Mouse (Mus musculus) adrenal gland (tissue): ENCODE data around the gene Dguok.

ENCODE experiments used
- intact Hi-C: fragments of 180-260 bp; cut with DNase I; formaldehyde crosslinking; loops from one replicate; pipeline ENCODE4 v1.15.1; 2025
- long read RNA-seq, 2 experiments: library from polyadenylated mRNA; unstranded; transcript quantifications; one replicate each; pipeline ENCODE4 v2.0.0; 2020; ENCODE audit warnings: borderline replicate concordance in 1 of 2; ENCODE audit not compliant: insufficient replicate concordance in 1 of 2

Dguok gene
- long read RNA-seq, experiment 1, transcript Dguok-201 (7 exons, 1,107 nt), result major isoform, 48 of 68 reads
- long read RNA-seq, experiment 1, partial matches to known transcripts, result 6 of 68 reads
- long read RNA-seq, experiment 1, other reads (novel, unspliced or antisense), result 10 of 68 reads
- long read RNA-seq, experiment 2, transcript Dguok-201 (7 exons, 1,107 nt), result major isoform, 64 of 87 reads
- long read RNA-seq, experiment 2, transcript Dguok-202 (6 exons, 1,007 nt), result minor isoform, 12 of 87 reads
- long read RNA-seq, experiment 2, partial matches to known transcripts, result 6 of 87 reads
- long read RNA-seq, experiment 2, other reads (novel, unspliced or antisense), result 4 of 87 reads

- intact Hi-C loops, result loop anchor here (2.0 kb wide), 1 partner anchor 50 kb away; no protein-coding TSS in a partner anchor
Observed at GRCm38 (mm10) chr6:83506258-83507167, at the start of gene Dguok. TSS of gene Dguok (minus strand) at chr6:83506969.

GRCm38 (mm10) chr6:83555972-83556371 is 49.2 kb upstream of the Dguok start:
- intact Hi-C loops, result no loop called here

GRCm38 (mm10) chr6:83548346-83548745 is 41.6 kb upstream of the Dguok start:
- intact Hi-C loops, result no loop called here

- intact Hi-C loops, result no loop called here
Observed at GRCm38 (mm10) chr6:83545778-83546177, 39.0 kb upstream of the Dguok start.

- intact Hi-C loops, result no loop called here
Observed at GRCm38 (mm10) chr6:83541756-83542456, 35.1 kb upstream of the Dguok start.

GRCm38 (mm10) chr6:83540017-83540416 is 33.2 kb upstream of the Dguok start:
- intact Hi-C loops, result no loop called here

GRCm38 (mm10) chr6:83536795-83537059 is 30.0 kb upstream of the Dguok start:
- intact Hi-C loops, result no loop called here

GRCm38 (mm10) chr6:83536028-83536794 is 29.4 kb upstream of the Dguok start, which contains the start of gene Actg2:
TSS of gene Actg2 (minus strand) at chr6:83536265.
- intact Hi-C loops, result no loop called here

GRCm38 (mm10) chr6:83532608-83533007 is 25.8 kb upstream of the Dguok start:
- intact Hi-C loops, result no loop called here

GRCm38 (mm10) chr6:83523194-83523593 is 16.4 kb upstream of the Dguok start:
- intact Hi-C loops, result no loop called here

GRCm38 (mm10) chr6:83521784-83522183 is 15.0 kb upstream of the Dguok start:
- intact Hi-C loops, result no loop called here

- intact Hi-C loops, result no loop called here
Observed at GRCm38 (mm10) chr6:83518637-83519036, 11.9 kb upstream of the Dguok start.

- intact Hi-C loops, result no loop called here
Observed at GRCm38 (mm10) chr6:83515172-83515571, 8.4 kb upstream of the Dguok start.

- intact Hi-C loops, result loop anchor here (1.0 kb wide), 1 partner anchor 156 kb away; no protein-coding TSS in a partner anchor
Observed at GRCm38 (mm10) chr6:83512495-83512894, 5.7 kb upstream of the Dguok start.

GRCm38 (mm10) chr6:83510210-83510609 is 3.4 kb upstream of the Dguok start:
- intact Hi-C loops, result no loop called here

- intact Hi-C loops, result no loop called here
Observed at GRCm38 (mm10) chr6:83509442-83509841, 2.7 kb upstream of the Dguok start.

GRCm38 (mm10) chr6:83507168-83507546 is 388 bp upstream of the Dguok start:
- intact Hi-C loops, result loop anchor here (2.0 kb wide), 1 partner anchor 50 kb away; no protein-coding TSS in a partner anchor

- intact Hi-C loops, result no loop called here
Observed at GRCm38 (mm10) chr6:83505554-83505953, 1.2 kb downstream of the Dguok start.

- intact Hi-C loops, result no loop called here
Observed at GRCm38 (mm10) chr6:83503361-83503760, 3.4 kb downstream of the Dguok start.

- intact Hi-C loops, result no loop called here
Observed at GRCm38 (mm10) chr6:83502656-83503055, 4.1 kb downstream of the Dguok start.
